Mouse (Mus musculus): ENCODE data around the gene Stpg3. TPM values are rescaled to one million over a fixed set of nuclear protein-coding genes. Genes with fewer than 3 reads are reported as not detected.

The Stpg3 gene
- polyA plus RNA-seq, 1 experiment, result not detected

GRCm38 (mm10) chr2:25178285-25178972 is 36.0 kb downstream of the Stpg3 start:
- Histone ChIP-seq H3K4me1 (ENCODE audit: control insufficient read depth, insufficient read depth, low read length) (peaks cover 8% of the 10 kb centered on the region), H3K4me3 (ENCODE audit: insufficient read depth, low read length) (no peak overlapping the region), H3K27ac (ENCODE audit: insufficient read depth, low read length) (peak overlapping the region; percentile 88)
- TF ChIP-seq CTCF (IDR thresholded peaks at IDR 0.05; ENCODE audit: extremely low read depth, insufficient read depth, low read length), result no peak
- 0 out of 2 replicates have a peak, but pooled peaks have one; percentile 26 for TF ChIP-seq POLR2A (IDR thresholded peaks at IDR 0.05; ENCODE audit: extremely low read depth, insufficient read depth, low read length)

- TF ChIP-seq CTCF (IDR thresholded peaks at IDR 0.05; ENCODE audit: extremely low read depth, insufficient read depth, low read length) (no peak), POLR2A (IDR thresholded peaks at IDR 0.05; ENCODE audit: extremely low read depth, insufficient read depth, low read length) (0 out of 2 replicates have a peak, but pooled peaks have one; percentile 37)
- Histone ChIP-seq H3K4me3 (ENCODE audit: insufficient read depth, low read length) (0 out of 2 replicates have a peak overlapping the region, but pooled peaks have one; percentile 2), H3K27ac (ENCODE audit: insufficient read depth, low read length) (peak overlapping the region; percentile 92), H3K4me1 (ENCODE audit: control insufficient read depth, insufficient read depth, low read length) (peaks cover 8% of the 10 kb centered on the region)
These were observed 36.8 kb downstream of the Stpg3 start for GRCm38 (mm10) chr2:25177685-25178084.

GRCm38 (mm10) chr2:25177076-25177475 is 37.4 kb downstream of the Stpg3 start:
- Histone ChIP-seq H3K27ac (ENCODE audit: insufficient read depth, low read length) (peak overlapping the region; percentile 92), H3K4me1 (ENCODE audit: control insufficient read depth, insufficient read depth, low read length) (peaks cover 8% of the 10 kb centered on the region), H3K4me3 (ENCODE audit: insufficient read depth, low read length) (0 out of 2 replicates have a peak overlapping the region, but pooled peaks have one; percentile 2)
- no peak for TF ChIP-seq POLR2A (IDR thresholded peaks at IDR 0.05; ENCODE audit: extremely low read depth, insufficient read depth, low read length)
- no peak for TF ChIP-seq CTCF (IDR thresholded peaks at IDR 0.05; ENCODE audit: extremely low read depth, insufficient read depth, low read length)

GRCm38 (mm10) chr2:25176573-25176972 is 37.9 kb downstream of the Stpg3 start:
- TF ChIP-seq CTCF (IDR thresholded peaks at IDR 0.05; ENCODE audit: extremely low read depth, insufficient read depth, low read length) (no peak), POLR2A (IDR thresholded peaks at IDR 0.05; ENCODE audit: extremely low read depth, insufficient read depth, low read length) (no peak)
- no peak overlapping the region for H3K27ac ChIP-seq (ENCODE audit: insufficient read depth, low read length)
- H3K4me1 ChIP-seq (ENCODE audit: control insufficient read depth, insufficient read depth, low read length), result peaks cover 8% of the 10 kb centered on the region
- no peak overlapping the region for H3K4me3 ChIP-seq (ENCODE audit: insufficient read depth, low read length)

GRCm38 (mm10) chr2:25175690-25176078 is 38.8 kb downstream of the Stpg3 start:
- Histone ChIP-seq H3K4me3 (ENCODE audit: insufficient read depth, low read length) (no peak overlapping the region), H3K27ac (ENCODE audit: insufficient read depth, low read length) (no peak overlapping the region), H3K4me1 (ENCODE audit: control insufficient read depth, insufficient read depth, low read length) (peaks cover 8% of the 10 kb centered on the region)
- TF ChIP-seq POLR2A (IDR thresholded peaks at IDR 0.05; ENCODE audit: extremely low read depth, insufficient read depth, low read length) (no peak), CTCF (IDR thresholded peaks at IDR 0.05; ENCODE audit: extremely low read depth, insufficient read depth, low read length) (no peak)

GRCm38 (mm10) chr2:25174866-25175689 is 39.4 kb downstream of the Stpg3 start:
- Histone ChIP-seq H3K27ac (ENCODE audit: insufficient read depth, low read length) (no peak overlapping the region), H3K4me1 (ENCODE audit: control insufficient read depth, insufficient read depth, low read length) (peaks cover 8% of the 10 kb centered on the region), H3K4me3 (ENCODE audit: insufficient read depth, low read length) (no peak overlapping the region)
- TF ChIP-seq POLR2A (IDR thresholded peaks at IDR 0.05; ENCODE audit: extremely low read depth, insufficient read depth, low read length), result no peak
- no peak for TF ChIP-seq CTCF (IDR thresholded peaks at IDR 0.05; ENCODE audit: extremely low read depth, insufficient read depth, low read length)

GRCm38 (mm10) chr2:25173821-25174220 is 40.6 kb downstream of the Stpg3 start:
- TF ChIP-seq CTCF (IDR thresholded peaks at IDR 0.05; ENCODE audit: extremely low read depth, insufficient read depth, low read length), result no peak
- no peak for TF ChIP-seq POLR2A (IDR thresholded peaks at IDR 0.05; ENCODE audit: extremely low read depth, insufficient read depth, low read length)
- H3K4me3 ChIP-seq (ENCODE audit: insufficient read depth, low read length), result no peak overlapping the region
- no peak overlapping the region for H3K27ac ChIP-seq (ENCODE audit: insufficient read depth, low read length)
- peaks cover 8% of the 10 kb centered on the region for H3K4me1 ChIP-seq (ENCODE audit: control insufficient read depth, insufficient read depth, low read length)

- peaks cover 5% of the 10 kb centered on the region for H3K4me1 ChIP-seq (ENCODE audit: control insufficient read depth, insufficient read depth, low read length)
- H3K4me3 ChIP-seq (ENCODE audit: insufficient read depth, low read length), result no peak overlapping the region
- TF ChIP-seq POLR2A (IDR thresholded peaks at IDR 0.05; ENCODE audit: extremely low read depth, insufficient read depth, low read length) (no peak), CTCF (IDR thresholded peaks at IDR 0.05; ENCODE audit: extremely low read depth, insufficient read depth, low read length) (no peak)
- H3K27ac ChIP-seq (ENCODE audit: insufficient read depth, low read length), result no peak overlapping the region
These were observed 41.8 kb downstream of the Stpg3 start for GRCm38 (mm10) chr2:25172629-25173028.

- Histone ChIP-seq H3K4me1 (ENCODE audit: control insufficient read depth, insufficient read depth, low read length) (peaks cover 1% of the 10 kb centered on the region; the same call in 1 of the 2 replicates), H3K4me3 (ENCODE audit: insufficient read depth, low read length) (no peak overlapping the region), H3K27ac (ENCODE audit: insufficient read depth, low read length) (no peak overlapping the region)
- TF ChIP-seq CTCF (IDR thresholded peaks at IDR 0.05; ENCODE audit: extremely low read depth, insufficient read depth, low read length) (no peak), POLR2A (IDR thresholded peaks at IDR 0.05; ENCODE audit: extremely low read depth, insufficient read depth, low read length) (no peak)
These were observed 42.7 kb downstream of the Stpg3 start for GRCm38 (mm10) chr2:25171769-25172153.

Measured in cortical plate, adult 2 months (tissue).